Mouse (Mus musculus) G1E (cell line): ENCODE measurements around the gene H6pd. TPM values are rescaled to one million over a fixed set of nuclear protein-coding genes. Genes with fewer than 3 reads are reported as not detected.

Source experiments
- ATAC-seq: 2 replicates; pipeline ENCODE4 v1.8.0; 2016; ENCODE audit warnings: mild to moderate bottlenecking; ENCODE audit not compliant: insufficient number of reproducible peaks, poor library complexity, low FRiP score, severe bottlenecking; ENCODE audit errors: extremely low read depth
- DNase-seq: peaks from one replicate; pipeline ENCODE4 v3.0.0; 2012; ENCODE audit warnings: low spot score
- H3K27me3 ChIP-seq: 2 replicates; pipeline ENCODE4 v1.6.1; 2012; ENCODE audit warnings: mild to moderate bottlenecking, low read length, inconsistent platforms; ENCODE audit not compliant: insufficient read depth
- H3K36me3 ChIP-seq: replicated peaks from 2 replicates; pipeline ENCODE3; 2012; ENCODE audit warnings: mild to moderate bottlenecking, inconsistent platforms
- H3K4me1 ChIP-seq: 2 replicates; pipeline ENCODE4 v1.6.1; 2012; ENCODE audit warnings: low read depth, low read length, inconsistent platforms, mixed read lengths; ENCODE audit not compliant: insufficient read depth
- H3K4me3 ChIP-seq: 2 replicates; pipeline ENCODE4 v1.5.1; 2012; ENCODE audit warnings: low read depth, mild to moderate bottlenecking, inconsistent platforms, low read length, moderate library complexity, mixed read lengths
- H3K9me3 ChIP-seq: replicated peaks from 2 replicates; pipeline ENCODE4 v1.6.1; 2012; ENCODE audit warnings: inconsistent platforms
- CTCF ChIP-seq: IDR thresholded peaks from 2 replicates; pipeline ENCODE4 v1.5.1; 2012; ENCODE audit warnings: low read depth, low read length, inconsistent platforms, mixed read lengths
- GATA1 ChIP-seq: IDR thresholded peaks from 2 replicates; pipeline ENCODE4 v1.6.1; 2012; ENCODE audit warnings: borderline replicate concordance, low read length, inconsistent platforms, mixed read lengths
- GATA2 ChIP-seq: IDR thresholded peaks from 2 replicates; pipeline ENCODE4 v1.6.1; 2012; ENCODE audit warnings: low read depth, low read length, inconsistent platforms, borderline replicate concordance
- POLR2AphosphoS5 ChIP-seq: IDR thresholded peaks from 2 replicates; pipeline ENCODE4 v1.6.1; 2012; ENCODE audit warnings: low read depth, low read length, inconsistent platforms; ENCODE audit not compliant: insufficient replicate concordance
- TAL1 ChIP-seq: conservative IDR thresholded peaks from 2 replicates; pipeline ENCODE4 v1.6.1; 2012; ENCODE audit warnings: low read depth, low read length, inconsistent platforms, mixed read lengths
- polyA plus RNA-seq: library from polyadenylated mRNA; stranded (reverse); fragments of >175 nt; gene quantifications from 2 replicates; pipeline ENCODE4 v1.2.3, GENCODE M21; 2012
- total RNA-seq, 2 experiments: library from RNA; stranded (forward) in 1 of 2; stranded (reverse) in 1 of 2; fragments of 200-1000 nt in 1 of 2; fragments of >200 nt in 1 of 2; fragmentation: Nextera tagmentation in 1 of 2; gene quantifications; 2 replicates each; pipeline ENCODE4 v1.2.3; 2014 to 2017

H6pd gene
- total and polyA plus RNA-seq, 3 experiments: 6.4 to 8.3 (median 7.1) TPM

DNA sequence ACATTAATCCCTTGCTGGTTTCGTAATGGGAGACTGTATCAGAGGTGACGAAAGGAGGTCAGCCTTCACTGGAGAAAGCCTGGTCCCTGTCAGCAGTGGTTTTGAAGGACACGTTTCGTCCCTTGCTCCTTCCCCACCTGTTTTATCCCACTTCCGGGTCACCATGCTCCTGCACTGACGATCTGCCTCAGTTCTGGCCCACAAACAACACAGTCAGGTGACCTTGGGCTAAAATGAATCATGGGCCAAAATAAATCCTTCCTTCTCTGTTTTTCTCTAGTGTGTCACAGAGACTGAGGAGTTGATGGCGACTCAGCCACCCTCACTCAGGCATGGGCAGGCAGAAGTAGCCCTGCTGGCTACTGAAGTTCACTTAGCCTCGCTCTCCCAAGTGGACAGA is 33.5 kb downstream of the H6pd start:
- ATAC-seq: no peak
- Histone ChIP-seq H3K4me3 (no peak overlapping the region), H3K36me3 (peaks cover 11% of the 10 kb centered on the region), H3K4me1 (peaks cover 9% of the 10 kb centered on the region), H3K9me3 (no peaks in the 10 kb centered on the region), H3K27me3 (0 out of 2 replicates have a peak, but pooled peaks cover 4% of the 10 kb centered on the region)
- no peak for TF ChIP-seq POLR2AphosphoS5
- no peak for TF ChIP-seq CTCF
- TF ChIP-seq TAL1: no peak
- TF ChIP-seq GATA2: no peak
- no peak for TF ChIP-seq GATA1
- no peak for DNase-seq

DNA sequence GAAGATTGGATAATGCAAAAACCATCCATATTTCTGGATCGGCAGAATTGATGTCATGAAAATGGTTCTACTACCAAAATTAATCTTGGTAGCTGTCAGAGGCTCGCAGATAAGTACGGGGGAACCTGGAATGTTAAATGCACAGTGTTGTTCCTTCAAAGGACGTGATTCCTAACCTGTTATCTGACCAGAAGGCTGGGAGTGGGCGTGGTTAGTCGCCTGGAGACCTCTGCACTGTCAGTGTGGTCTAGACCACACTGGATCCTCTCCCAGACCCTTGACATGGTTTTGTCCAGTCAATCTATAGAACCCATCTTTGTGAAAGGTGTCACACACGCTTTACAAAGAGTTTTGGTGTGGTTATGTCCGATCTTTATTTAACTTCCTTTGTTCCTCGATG is 37.4 kb downstream of the H6pd start:
- DNase-seq (no peak), ATAC-seq (no peak)
- no peak for TF ChIP-seq GATA1
- TF ChIP-seq GATA2: no peak
- no peak for TF ChIP-seq POLR2AphosphoS5
- TF ChIP-seq CTCF: no peak
- no peak for TF ChIP-seq TAL1
- H3K36me3 ChIP-seq: no peaks in the 10 kb centered on the region
- H3K4me3 ChIP-seq: no peak overlapping the region
- H3K9me3 ChIP-seq: no peaks in the 10 kb centered on the region
- H3K27me3 ChIP-seq: peaks cover 14% of the 10 kb centered on the region; the same call in 1 of the 2 replicates
- peaks cover 3% of the 10 kb centered on the region; the same call in 1 of the 2 replicates for H3K4me1 ChIP-seq

DNA sequence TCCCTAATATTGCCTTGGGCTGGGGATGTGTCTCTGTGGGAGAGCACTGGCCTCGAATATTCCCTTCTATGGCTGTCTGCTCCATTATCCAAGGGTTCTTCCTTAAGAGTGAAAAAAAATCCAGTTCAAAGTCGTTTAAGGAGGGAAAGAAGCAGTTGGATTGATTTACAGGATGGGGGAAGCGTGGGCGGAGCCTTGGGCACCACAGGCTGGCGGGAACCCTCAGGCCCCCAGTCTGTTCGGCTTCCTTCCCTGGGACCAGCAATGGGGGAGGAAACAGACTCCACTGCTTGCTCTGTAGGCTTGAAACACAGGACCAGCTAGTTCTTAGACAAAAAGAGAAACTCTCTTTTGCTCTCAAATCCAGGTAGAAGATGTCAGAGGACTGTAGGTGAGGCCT is 40.3 kb downstream of the H6pd start:
- H3K27me3 ChIP-seq: peaks cover 18% of the 10 kb centered on the region

DNA sequence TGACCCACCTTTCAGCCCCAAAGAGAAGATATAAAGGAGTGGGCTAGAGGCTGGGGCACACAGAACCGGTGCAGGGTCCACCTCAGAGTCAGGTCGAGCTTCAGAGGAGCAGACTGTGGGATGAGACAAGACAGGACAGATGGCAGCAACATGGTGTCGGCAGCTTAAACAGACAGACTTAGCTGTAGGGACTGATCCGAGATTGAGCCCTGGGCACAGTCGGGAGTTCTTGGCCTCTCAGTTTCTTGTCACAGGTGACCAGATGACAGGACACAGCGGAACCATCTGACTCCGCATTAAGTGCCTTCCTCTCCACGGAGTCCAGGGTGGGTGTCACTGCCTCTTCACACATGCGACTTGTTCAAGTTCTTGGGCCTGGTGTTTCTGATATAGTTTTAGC is 41.9 kb downstream of the H6pd start:
- H3K27me3 ChIP-seq: peaks cover 16% of the 10 kb centered on the region
- no peak for ATAC-seq
- H3K9me3 ChIP-seq: no peaks in the 10 kb centered on the region
- TF ChIP-seq GATA2 (no peak), GATA1 (no peak), TAL1 (no peak), CTCF (no peak), POLR2AphosphoS5 (no peak)
- no peaks in the 10 kb centered on the region for H3K36me3 ChIP-seq
- H3K4me1 ChIP-seq: no peaks in the 10 kb centered on the region
- H3K4me3 ChIP-seq: no peak overlapping the region
- no peak for DNase-seq

More for the DNA sequence above, 40.3 kb downstream of the H6pd start:
- TF ChIP-seq GATA1 (no peak), TAL1 (no peak), GATA2 (no peak), POLR2AphosphoS5 (no peak), CTCF (no peak)
- DNase-seq (no peak), ATAC-seq (no peak)
- Histone ChIP-seq H3K9me3 (no peaks in the 10 kb centered on the region), H3K4me1 (no peaks in the 10 kb centered on the region), H3K4me3 (no peak overlapping the region), H3K36me3 (no peaks in the 10 kb centered on the region)

DNA sequence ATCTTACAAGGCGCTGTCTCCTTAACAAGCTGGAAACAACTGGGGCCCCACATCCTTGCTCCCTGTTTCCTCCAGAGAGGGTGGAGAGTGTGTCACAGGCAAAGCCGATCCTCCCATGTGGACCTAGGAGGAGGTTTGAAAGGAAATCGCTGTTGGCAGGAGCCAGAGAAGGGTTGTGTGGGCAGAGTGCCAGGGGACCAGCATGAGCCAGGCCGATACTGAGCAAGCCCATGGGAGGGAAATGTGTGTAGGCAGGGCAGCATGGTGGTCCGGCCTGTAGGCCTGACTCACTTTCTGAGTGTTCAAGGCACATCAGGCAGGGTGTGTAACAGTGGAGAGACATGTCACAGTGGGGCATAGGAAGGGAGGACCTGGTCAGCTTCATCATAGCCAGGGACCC is 42.6 kb downstream of the H6pd start:
- ATAC-seq: no peak
- TF ChIP-seq POLR2AphosphoS5: no peak
- TF ChIP-seq CTCF: no peak
- TF ChIP-seq TAL1: no peak
- TF ChIP-seq GATA2: no peak
- no peak for TF ChIP-seq GATA1
- DNase-seq: no peak
- H3K27me3 ChIP-seq: peaks cover 16% of the 10 kb centered on the region
- H3K4me1 ChIP-seq: no peaks in the 10 kb centered on the region
- no peaks in the 10 kb centered on the region for H3K9me3 ChIP-seq
- H3K4me3 ChIP-seq: no peak overlapping the region
- H3K36me3 ChIP-seq: no peaks in the 10 kb centered on the region

DNA sequence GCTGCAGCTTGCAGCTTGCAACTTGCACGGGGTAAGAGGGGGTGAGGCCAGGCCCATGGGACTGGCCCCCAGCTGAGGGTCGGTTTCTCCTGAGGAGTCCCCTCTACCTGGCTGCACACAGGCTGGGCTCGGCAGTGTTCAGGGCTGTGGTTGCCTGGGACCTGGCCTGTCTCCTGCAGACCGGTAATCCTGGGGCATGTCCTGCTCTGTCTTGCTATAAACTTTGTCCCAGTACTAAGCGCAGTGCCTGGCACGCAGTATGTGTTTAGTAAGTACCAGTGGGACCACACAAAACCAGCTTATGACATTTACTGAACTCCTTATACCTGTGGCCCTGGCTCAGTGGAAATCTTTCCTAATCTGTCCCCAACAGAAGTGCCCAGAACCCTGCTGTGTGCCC is 43.2 kb downstream of the H6pd start:
- Histone ChIP-seq H3K4me1 (no peaks in the 10 kb centered on the region), H3K27me3 (peaks cover 16% of the 10 kb centered on the region), H3K4me3 (no peak overlapping the region), H3K9me3 (no peaks in the 10 kb centered on the region), H3K36me3 (no peaks in the 10 kb centered on the region)
- no peak for DNase-seq
- no peak for TF ChIP-seq TAL1
- no peak for TF ChIP-seq CTCF
- TF ChIP-seq GATA2: no peak
- no peak for TF ChIP-seq GATA1
- ATAC-seq: no peak

DNA sequence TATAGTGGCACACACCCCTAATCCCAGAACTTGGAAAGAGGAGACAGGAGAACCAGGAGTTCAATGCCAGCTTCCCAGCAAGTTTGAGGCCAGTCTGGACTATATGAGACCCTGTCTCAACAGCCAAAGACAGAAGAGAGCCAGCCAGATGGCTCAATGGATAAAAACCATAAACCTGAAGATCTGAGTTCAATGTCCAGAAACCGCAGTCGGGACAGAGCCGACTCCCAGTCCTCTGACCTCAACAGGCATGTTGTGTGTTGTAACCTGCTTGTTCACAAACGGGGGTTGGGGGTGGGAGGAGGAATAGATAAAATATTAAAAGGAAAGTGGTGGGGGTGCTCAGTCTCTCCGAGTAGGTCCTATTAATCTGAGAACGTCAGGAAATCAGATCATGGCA is 43.6 kb downstream of the H6pd start:
- ATAC-seq (no peak), DNase-seq (no peak)
- H3K36me3 ChIP-seq: no peaks in the 10 kb centered on the region
- TF ChIP-seq GATA2: no peak
- no peak for TF ChIP-seq GATA1
- no peak for TF ChIP-seq POLR2AphosphoS5
- no peak for TF ChIP-seq TAL1
- H3K27me3 ChIP-seq: peaks cover 16% of the 10 kb centered on the region
- H3K4me1 ChIP-seq: no peaks in the 10 kb centered on the region
- H3K9me3 ChIP-seq: no peaks in the 10 kb centered on the region
- H3K4me3 ChIP-seq: no peak overlapping the region
